Mouse (Mus musculus): ENCODE results near the gene Rnf207.

GRCm38 (mm10) chr4:152303172-152303571 lies 15.6 kb downstream of the Rnf207 start:
- TF ChIP-seq CHD1 (IDR thresholded peaks at IDR 0.05; ENCODE audit: low read depth, low read length): no peak
- TF ChIP-seq ZC3H11A (IDR thresholded peaks at IDR 0.05; ENCODE audit: low read depth, low read length): no peak
- no peak for TF ChIP-seq CTCF (conservative IDR thresholded peaks at IDR 0.05 in 1 of 2, IDR thresholded peaks at IDR 0.05 in 1 of 2; ENCODE audit: low read depth in 2 of 2, low read length in 2 of 2)
- TF ChIP-seq RCOR1 (conservative IDR thresholded peaks at IDR 0.05; ENCODE audit: low read depth, low read length): no peak
- no peak for TF ChIP-seq RAD21 (IDR thresholded peaks at IDR 0.05; ENCODE audit: low read depth, low read length)
- TF ChIP-seq HCFC1 (IDR thresholded peaks at IDR 0.05; ENCODE audit: low read depth, low read length): no peak
